Mouse (Mus musculus): ENCODE measurements around the gene Dimt1.
"Not testable (repeated sequence)": the region's sequence is repeated elsewhere in the genome, so short reads cannot be mapped to it uniquely, and the experiment has no call there.

The Dimt1 gene

GRCm38 (mm10) chr13:106946594-106947540, at the start of gene Dimt1:
TSS of gene Dimt1 (plus strand) at chr13:106947127.
- DNase-seq (ENCODE audit: low spot score): peak; percentile 96

GRCm38 (mm10) chr13:106904637-106905036, 42.3 kb upstream of the Dimt1 start:
- no peak for DNase-seq (ENCODE audit: low spot score)

- not testable (repeated sequence) for DNase-seq (ENCODE audit: low spot score)
These were observed 41.8 kb upstream of the Dimt1 start for GRCm38 (mm10) chr13:106905154-106905553.

GRCm38 (mm10) chr13:106907273-106907672, 39.7 kb upstream of the Dimt1 start:
- DNase-seq (ENCODE audit: low spot score): no peak

- DNase-seq (ENCODE audit: low spot score): no peak
These were observed 36.8 kb upstream of the Dimt1 start for GRCm38 (mm10) chr13:106910096-106910495.

- DNase-seq (ENCODE audit: low spot score): no peak
These were observed 33.7 kb upstream of the Dimt1 start for GRCm38 (mm10) chr13:106913125-106913736.

- DNase-seq (ENCODE audit: low spot score): no peak
These were observed 28.4 kb upstream of the Dimt1 start for GRCm38 (mm10) chr13:106918322-106919050.

GRCm38 (mm10) chr13:106925921-106926320, 21.0 kb upstream of the Dimt1 start:
- DNase-seq (ENCODE audit: low spot score): not testable (repeated sequence)

- no peak for DNase-seq (ENCODE audit: low spot score)
These were observed 18.6 kb upstream of the Dimt1 start for GRCm38 (mm10) chr13:106928296-106928695.

GRCm38 (mm10) chr13:106929201-106929600, 17.7 kb upstream of the Dimt1 start:
- peak; percentile 24 for DNase-seq (ENCODE audit: low spot score)

GRCm38 (mm10) chr13:106935871-106936255, 11.1 kb upstream of the Dimt1 start:
- no peak for DNase-seq (ENCODE audit: low spot score)

GRCm38 (mm10) chr13:106936256-106937137, 10.4 kb upstream of the Dimt1 start, which contains the start of gene Ipo11:
TSS of gene Ipo11 (minus strand) at chr13:106936958.
- peak; percentile 93 for DNase-seq (ENCODE audit: low spot score)

- DNase-seq (ENCODE audit: low spot score): no peak
These were observed 9.8 kb upstream of the Dimt1 start for GRCm38 (mm10) chr13:106937138-106937472.

GRCm38 (mm10) chr13:106941211-106941976, 5.5 kb upstream of the Dimt1 start:
- DNase-seq (ENCODE audit: low spot score): no peak

- DNase-seq (ENCODE audit: low spot score): no peak
These were observed 4.2 kb upstream of the Dimt1 start for GRCm38 (mm10) chr13:106942721-106943120.

- no peak for DNase-seq (ENCODE audit: low spot score)
These were observed 1.4 kb upstream of the Dimt1 start for GRCm38 (mm10) chr13:106945518-106945917.

- DNase-seq (ENCODE audit: low spot score): no peak
These were observed 656 bp downstream of the Dimt1 start for GRCm38 (mm10) chr13:106947583-106947982.

- DNase-seq (ENCODE audit: low spot score): no peak
These were observed 8.0 kb downstream of the Dimt1 start for GRCm38 (mm10) chr13:106954880-106955279.

- DNase-seq (ENCODE audit: low spot score): no peak
These were observed 10.6 kb downstream of the Dimt1 start for GRCm38 (mm10) chr13:106957554-106957953.

GRCm38 (mm10) chr13:106958286-106958685, 11.4 kb downstream of the Dimt1 start:
- DNase-seq (ENCODE audit: low spot score): no peak

- no peak for DNase-seq (ENCODE audit: low spot score)
These were observed 13.6 kb downstream of the Dimt1 start for GRCm38 (mm10) chr13:106960557-106960956.
